In the genomic region with DNA sequence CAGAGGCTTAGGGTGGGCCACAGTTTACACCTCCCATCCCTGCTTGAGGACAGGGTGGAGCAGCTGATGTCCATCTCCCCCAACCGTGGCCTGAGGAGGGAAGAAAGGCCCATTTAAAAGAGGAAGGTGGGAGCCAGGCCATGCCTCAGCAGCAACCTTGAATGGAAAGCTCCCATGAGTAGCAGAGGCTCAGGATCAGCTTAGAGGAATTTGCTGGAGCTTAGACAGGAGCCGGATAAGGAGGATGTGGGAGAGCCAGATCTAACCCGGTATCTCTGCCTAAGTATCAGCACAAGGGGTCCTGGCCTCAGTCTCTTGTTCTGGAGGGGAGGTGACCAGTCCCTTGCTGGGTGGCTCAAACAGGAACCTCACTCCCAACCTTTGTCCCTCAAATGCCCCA, we compare ENCODE assay signal across 32 mouse cellular contexts.
"Had no signal": no experiment of that assay in that cellular context is flagged by ENCODE, and none has a peak within 500 bp of the region (broad histone marks: within the 10 kb centered on the region; RNA-seq: fewer than 3 reads in every experiment).

No protein-coding gene starts in this region.

- H3K4me1 ChIP-seq: limb, embryonic 10.5 days; limb, embryonic 12.5 days; limb, embryonic 13.5 days; limb, embryonic 15.5 days; liver, embryonic 12.5 days; liver, embryonic 13.5 days; liver, embryonic 15.5 days; lung, embryonic 15.5 days; megakaryocyte, embryonic 14.5 days; midbrain, embryonic 10.5 days; midbrain, embryonic 15.5 days had no signal

- H3K36me3 ChIP-seq: limb, embryonic 10.5 days; limb, embryonic 12.5 days; limb, embryonic 13.5 days; limb, embryonic 15.5 days; liver, embryonic 12.5 days; liver, embryonic 13.5 days; liver, embryonic 15.5 days; lung, embryonic 15.5 days; midbrain, embryonic 10.5 days; midbrain, embryonic 12.5 days; midbrain, embryonic 13.5 days; midbrain, embryonic 15.5 days had no signal

- H3K27ac ChIP-seq: left cerebral cortex, adult 2 months; limb, embryonic 10.5 days; limb, embryonic 12.5 days; limb, embryonic 13.5 days; limb, embryonic 15.5 days; liver, embryonic 12.5 days; liver, embryonic 13.5 days; liver, embryonic 14.5 days; liver, embryonic 15.5 days; lung, embryonic 15.5 days; macrophage; midbrain, embryonic 10.5 days; midbrain, embryonic 12.5 days; midbrain, embryonic 13.5 days; midbrain, embryonic 15.5 days had no signal

- ATAC-seq: liver, embryonic 12.5 days; liver, postnatal 0 days; lung, postnatal 0 days; midbrain, embryonic 13.5 days; midbrain, embryonic 15.5 days; midbrain, embryonic 16.5 days had no signal

- DNase-seq: left cerebral cortex, postnatal 4 days; liver; liver, embryonic 13.5 days; liver, postnatal 0 days; lung, adult 18-20 months; lung, adult 2 months; lung, embryonic 14.5 days; lung, postnatal 10 days; lung, postnatal 14 days; lung, postnatal 36 days; lung, postnatal 4 days; midbrain, embryonic 14.5 days had no signal

- H3K9ac ChIP-seq: limb, embryonic 12.5 days; limb, embryonic 13.5 days; limb, embryonic 15.5 days; liver, embryonic 12.5 days; liver, embryonic 13.5 days; liver, embryonic 14.5 days; liver, embryonic 15.5 days; liver, postnatal 0 days; lung, embryonic 14.5 days; lung, embryonic 15.5 days; midbrain, embryonic 12.5 days; midbrain, embryonic 13.5 days; midbrain, embryonic 15.5 days had no signal

- H3K27me3 ChIP-seq: limb, embryonic 13.5 days; limb, embryonic 15.5 days; liver, embryonic 12.5 days; liver, embryonic 13.5 days; liver, embryonic 15.5 days; lung, embryonic 15.5 days; midbrain, embryonic 12.5 days; midbrain, embryonic 13.5 days; midbrain, embryonic 15.5 days had no signal

- H3K4me3 ChIP-seq: left cerebral cortex, adult 2 months; limb, embryonic 10.5 days; limb, embryonic 12.5 days; limb, embryonic 13.5 days; limb, embryonic 15.5 days; liver, embryonic 12.5 days; liver, embryonic 13.5 days; liver, embryonic 15.5 days; lung, embryonic 15.5 days; megakaryocyte, embryonic 14.5 days; midbrain, embryonic 10.5 days; midbrain, embryonic 12.5 days; midbrain, embryonic 13.5 days; midbrain, embryonic 15.5 days; myocyte had no signal

- H3K4me2 ChIP-seq: limb, embryonic 12.5 days; limb, embryonic 13.5 days; limb, embryonic 15.5 days; liver, embryonic 11.5 days; liver, embryonic 12.5 days; liver, embryonic 13.5 days; liver, embryonic 15.5 days; lung, embryonic 14.5 days; lung, embryonic 15.5 days; midbrain, embryonic 11.5 days; midbrain, embryonic 12.5 days; midbrain, embryonic 13.5 days; midbrain, embryonic 15.5 days had no signal

- H3K9me3 ChIP-seq: limb, embryonic 10.5 days; limb, embryonic 12.5 days; limb, embryonic 13.5 days; limb, embryonic 15.5 days; liver, embryonic 12.5 days; liver, embryonic 13.5 days; liver, embryonic 15.5 days; lung, embryonic 15.5 days; megakaryocyte, embryonic 14.5 days; midbrain, embryonic 10.5 days; midbrain, embryonic 12.5 days; midbrain, embryonic 13.5 days; midbrain, embryonic 15.5 days had no signal
